Mouse (Mus musculus): ENCODE measurements around the gene Mipep.

- TF ChIP-seq POLR2A (IDR thresholded peaks at IDR 0.05; ENCODE audit: control insufficient read depth in 1 of 2, insufficient read depth in 1 of 2, low read depth in 1 of 2, low read length in 2 of 2, poor library complexity in 1 of 2) (no peak), SIN3A (IDR thresholded peaks at IDR 0.05; ENCODE audit: low read length) (no peak), RAD21 (IDR thresholded peaks at IDR 0.05; ENCODE audit: low read depth, low read length) (no peak), MAFK (IDR thresholded peaks at IDR 0.05; ENCODE audit: borderline replicate concordance, low read depth, low read length) (no peak), GATA1 (IDR thresholded peaks at IDR 0.05; ENCODE audit: low read depth, low read length) (no peak), CHD1 (IDR thresholded peaks at IDR 0.05; ENCODE audit: low read depth, low read length) (no peak)
These were observed 14.3 kb downstream of the Mipep start for GRCm38 (mm10) chr14:60798721-60799120.

All from MEL (cell line).